Mouse (Mus musculus): ENCODE data around the gene Psmd8.

DNA sequence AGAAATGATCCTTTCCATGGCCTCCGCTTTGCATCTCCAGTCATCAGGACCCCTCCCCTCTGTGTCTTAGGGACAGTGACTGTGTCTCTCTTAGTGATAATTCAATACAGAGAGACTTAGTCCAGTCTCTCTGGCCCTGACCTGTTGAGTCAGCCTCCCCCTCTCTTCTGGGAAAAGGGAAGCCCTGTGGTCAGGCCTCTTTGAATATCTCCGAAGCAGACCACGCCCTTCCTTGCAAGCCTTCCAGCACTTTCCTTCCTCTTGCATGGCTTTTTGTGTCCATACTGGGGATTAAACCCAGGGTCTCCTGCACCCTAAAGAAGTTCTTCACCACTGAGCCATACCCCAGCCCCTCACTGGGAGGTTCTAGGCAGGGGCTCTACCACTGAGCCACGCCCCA lies 36.5 kb downstream of the Psmd8 start:
- no peak for TF ChIP-seq CTCF (IDR thresholded peaks at IDR 0.05; ENCODE audit: low read depth, low read length)
- TF ChIP-seq POLR2A (IDR thresholded peaks at IDR 0.05; ENCODE audit: borderline replicate concordance, low read depth, low read length), result no peak
